Mouse (Mus musculus) heart, embryonic 12.5 days (tissue): ENCODE data around the gene 1110012L19Rik. TPM values are rescaled to one million over a fixed set of nuclear protein-coding genes. Genes with fewer than 3 reads are reported as not detected.
"Not testable (repeated sequence)": the region's sequence is repeated elsewhere in the genome, so short reads cannot be mapped to it uniquely, and the experiment has no call there.

Experiments used
- ATAC-seq: fragments of 200-750 bp; cut with Nextera tagmentation; 2 replicates; pipeline ENCODE4 v1.8.0; 2017; ENCODE audit warnings: moderate TSS enrichment, moderate library complexity; ENCODE audit not compliant: insufficient number of reproducible peaks, low FRiP score
- H3K27ac ChIP-seq: fragments of 300-500 bp; sonication (generic); 2 replicates; pipeline ENCODE4 v1.5.1; 2016; ENCODE audit warnings: mild to moderate bottlenecking, moderate library complexity; ENCODE audit not compliant: poor library complexity, severe bottlenecking
- H3K27me3 ChIP-seq: fragments of 300-500 bp; sonication (generic); replicated peaks from 2 replicates; pipeline ENCODE4 v1.6.1; 2016; ENCODE audit warnings: mild to moderate bottlenecking, moderate library complexity
- H3K36me3 ChIP-seq: fragments of 300-500 bp; sonication (generic); 2 replicates; pipeline ENCODE4 v1.6.1; 2016; ENCODE audit warnings: mild to moderate bottlenecking, moderate library complexity
- H3K4me1 ChIP-seq: fragments of 300-500 bp; sonication (generic); replicated peaks from 2 replicates; pipeline ENCODE4 v1.6.1; 2016; ENCODE audit warnings: mild to moderate bottlenecking
- H3K4me2 ChIP-seq: fragments of 300-500 bp; sonication (generic); 2 replicates; pipeline ENCODE4 v1.6.1; 2016; ENCODE audit warnings: mild to moderate bottlenecking, moderate library complexity
- H3K4me3 ChIP-seq: fragments of 300-500 bp; sonication (generic); 2 replicates; pipeline ENCODE4 v1.5.1; 2016; ENCODE audit warnings: mild to moderate bottlenecking
- H3K9ac ChIP-seq: fragments of 300-500 bp; sonication (generic); 2 replicates; pipeline ENCODE4 v1.6.1; 2016; ENCODE audit warnings: mild to moderate bottlenecking, moderate library complexity
- H3K9me3 ChIP-seq: fragments of 300-500 bp; sonication (generic); replicated peaks from 2 replicates; pipeline ENCODE4 v1.6.1; 2016; ENCODE audit warnings: mild to moderate bottlenecking, moderate library complexity
- WGBS: fragments of 180-500 bp; shearing (Covaris S2); methylation state at CpG from one replicate; pipeline ENCODE4 v1.1.7; 2016; 5-methylcytosine and 5-hydroxymethylcytosine counted together
- polyA plus RNA-seq: library from polyadenylated mRNA; unstranded; fragments of >200 nt; fragmentation: Nextera tagmentation; extraction: Ambion mirVana; gene quantifications from 2 replicates; pipeline ENCODE4 v1.2.1, GENCODE M21; 2016

The 1110012L19Rik gene
- polyA plus RNA-seq, 1 experiment from 2014 or later, result 23.7 TPM

GRCm38 (mm10) chrX:70425473-70425872 lies 39.8 kb downstream of the 1110012L19Rik start:
- not testable (repeated sequence) for H3K4me3 ChIP-seq, H3K4me2 ChIP-seq, H3K9me3 ChIP-seq, H3K4me1 ChIP-seq, H3K9ac ChIP-seq, H3K27me3 ChIP-seq, H3K27ac ChIP-seq, H3K36me3 ChIP-seq, ATAC-seq
- 76% methylated on average over 3 of the region's 3 CpGs for WGBS

Other genes starting within 250 kb of the 1110012L19Rik start
- 1.2 and 1.5 TPM in 2 replicates for gene Ids, start 20.8 kb upstream of the 1110012L19Rik start, polyA plus RNA-seq
- gene Tmem185a, start 91.3 kb downstream of the 1110012L19Rik start, polyA plus RNA-seq, result 37.7 and 38.3 TPM in 2 replicates